Mouse (Mus musculus) heart, embryonic 15.5 days (tissue): ENCODE results near the gene Hist3h2ba. TPM values are rescaled to one million over a fixed set of nuclear protein-coding genes. Genes with fewer than 3 reads are reported as not detected.

ENCODE experiments used
- ATAC-seq: fragments of 200-750 bp; cut with Nextera tagmentation; replicated peaks from 2 replicates; pipeline ENCODE4 v1.8.0; 2017; ENCODE audit warnings: low read depth, moderate TSS enrichment; ENCODE audit not compliant: insufficient number of reproducible peaks, insufficient read depth, low FRiP score
- H3K27ac ChIP-seq: fragments of 300-500 bp; sonication (generic); 2 replicates; pipeline ENCODE4 v1.5.1; 2015; ENCODE audit warnings: mild to moderate bottlenecking, inconsistent platforms
- H3K27me3 ChIP-seq: fragments of 300-500 bp; sonication (generic); 2 replicates; pipeline ENCODE4 v1.6.1; 2015; ENCODE audit warnings: inconsistent platforms
- H3K36me3 ChIP-seq: fragments of 300-500 bp; sonication (generic); 2 replicates; pipeline ENCODE4 v1.6.1; 2015; ENCODE audit warnings: mild to moderate bottlenecking, inconsistent platforms
- H3K4me1 ChIP-seq: fragments of 300-500 bp; sonication (generic); replicated peaks from 2 replicates; pipeline ENCODE4 v1.6.1; 2015; ENCODE audit warnings: inconsistent platforms
- H3K4me2 ChIP-seq: fragments of 300-500 bp; sonication (generic); 2 replicates; pipeline ENCODE4 v1.6.1; 2015; ENCODE audit warnings: inconsistent platforms, mild to moderate bottlenecking, moderate library complexity
- H3K4me3 ChIP-seq: fragments of 300-500 bp; sonication (generic); 2 replicates; pipeline ENCODE4 v1.5.1; 2015; ENCODE audit warnings: mild to moderate bottlenecking, inconsistent platforms
- H3K9ac ChIP-seq: fragments of 300-500 bp; sonication (generic); 2 replicates; pipeline ENCODE4 v1.6.1; 2015; ENCODE audit warnings: mild to moderate bottlenecking, inconsistent platforms
- H3K9me3 ChIP-seq: fragments of 300-500 bp; sonication (generic); replicated peaks from 2 replicates; pipeline ENCODE4 v1.6.1; 2016; ENCODE audit warnings: inconsistent platforms
- WGBS: fragments of 180-500 bp; shearing (Covaris S2); methylation state at CpG from one replicate; pipeline ENCODE4 v1.1.7; 2015; ENCODE audit warnings: mixed read lengths; 5-methylcytosine and 5-hydroxymethylcytosine counted together
- polyA plus RNA-seq: library from polyadenylated mRNA; unstranded; fragments of >200 nt; fragmentation: Nextera tagmentation; extraction: Ambion mirVana; gene quantifications from 2 replicates; pipeline ENCODE4 v1.2.1, GENCODE M21; 2015

The Hist3h2ba gene
- polyA plus RNA-seq: 18.0 and 18.3 TPM in 2 replicates

DNA sequence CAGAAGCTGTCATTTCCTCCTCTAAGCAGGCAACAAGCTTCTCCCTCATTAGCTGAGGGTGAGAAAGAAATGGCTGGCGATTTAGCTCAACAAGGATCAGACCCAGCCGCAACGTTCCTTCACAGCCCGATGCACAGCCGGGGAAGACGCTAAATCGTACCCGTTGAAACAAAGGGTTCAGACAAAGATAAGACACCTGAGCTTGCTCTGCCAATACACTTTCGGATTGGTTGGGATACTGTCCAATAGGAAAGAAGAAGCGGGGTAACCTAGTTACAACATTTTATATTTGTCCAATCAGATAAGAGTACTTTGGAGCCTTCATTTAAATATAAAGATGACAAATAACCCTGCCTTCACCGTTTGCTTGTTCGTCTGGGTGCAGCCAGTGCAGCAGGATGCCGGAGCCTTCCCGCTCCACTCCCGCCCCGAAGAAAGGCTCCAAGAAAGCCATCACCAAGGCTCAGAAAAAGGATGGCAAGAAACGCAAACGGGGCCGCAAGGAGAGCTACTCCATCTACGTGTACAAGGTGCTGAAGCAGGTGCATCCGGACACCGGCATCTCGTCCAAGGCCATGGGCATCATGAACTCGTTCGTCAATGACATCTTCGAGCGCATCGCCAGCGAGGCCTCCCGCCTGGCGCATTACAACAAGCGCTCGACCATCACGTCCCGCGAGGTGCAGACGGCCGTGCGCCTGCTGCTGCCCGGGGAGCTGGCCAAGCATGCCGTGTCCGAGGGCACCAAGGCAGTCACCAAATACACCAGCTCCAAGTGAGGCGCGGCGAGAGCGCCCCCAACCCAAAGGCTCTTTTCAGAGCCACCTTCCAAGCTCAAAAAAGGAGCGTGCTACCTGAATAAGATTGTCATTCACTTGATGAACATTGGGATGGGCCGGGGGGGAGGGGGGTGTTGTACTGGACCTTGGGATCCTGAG lies at the start of gene Hist3h2ba:
TSS of gene Hist3h2ba (plus strand) at position 379 of the 938 bp plus-strand sequence.
- Histone ChIP-seq H3K4me2 (peak within 1 kb of the TSS; percentile 77), H3K9ac (peak within 1 kb of the TSS; percentile 47), H3K4me3 (peak within 1 kb of the TSS; percentile 49), H3K4me1 (peaks cover 27% of the 10 kb centered on the region), H3K27me3 (peaks cover 28% of the 10 kb centered on the region), H3K9me3 (no peaks in the 10 kb centered on the region), H3K36me3 (no peaks in the 10 kb centered on the region), H3K27ac (peak within 1 kb of the TSS; percentile 78)
- under 1% methylated on average over 48 of the region's 48 CpGs for WGBS
- ATAC-seq: peak; percentile 81

DNA sequence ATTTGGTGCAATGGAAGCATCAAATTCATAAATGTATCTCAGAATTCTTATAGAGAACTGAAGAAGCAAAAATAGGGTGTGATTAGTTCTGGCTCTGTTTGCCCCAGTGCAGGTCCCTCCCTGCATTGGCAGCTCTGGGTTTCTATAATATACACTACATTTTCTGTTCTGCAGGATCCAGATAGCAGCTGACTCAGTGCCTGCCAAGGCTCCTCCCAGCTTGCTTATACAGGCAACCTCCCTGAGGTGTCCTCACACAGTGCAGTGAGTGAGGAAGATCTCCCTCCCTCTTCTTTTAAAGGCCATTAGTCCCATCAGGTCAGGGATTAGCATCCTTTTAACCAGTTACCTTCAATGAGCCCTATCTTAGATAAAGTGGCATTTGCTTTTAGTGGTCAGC lies 47.6 kb upstream of the Hist3h2ba start:
- H3K9me3 ChIP-seq: no peaks in the 10 kb centered on the region
- no peak overlapping the region for H3K9ac ChIP-seq
- H3K27ac ChIP-seq: no peak overlapping the region
- no peak for ATAC-seq
- H3K4me1 ChIP-seq: peaks cover 13% of the 10 kb centered on the region
- H3K36me3 ChIP-seq: peaks cover 28% of the 10 kb centered on the region
- no peak overlapping the region for H3K4me3 ChIP-seq
- H3K4me2 ChIP-seq: no peak overlapping the region
- no peaks in the 10 kb centered on the region for H3K27me3 ChIP-seq

DNA sequence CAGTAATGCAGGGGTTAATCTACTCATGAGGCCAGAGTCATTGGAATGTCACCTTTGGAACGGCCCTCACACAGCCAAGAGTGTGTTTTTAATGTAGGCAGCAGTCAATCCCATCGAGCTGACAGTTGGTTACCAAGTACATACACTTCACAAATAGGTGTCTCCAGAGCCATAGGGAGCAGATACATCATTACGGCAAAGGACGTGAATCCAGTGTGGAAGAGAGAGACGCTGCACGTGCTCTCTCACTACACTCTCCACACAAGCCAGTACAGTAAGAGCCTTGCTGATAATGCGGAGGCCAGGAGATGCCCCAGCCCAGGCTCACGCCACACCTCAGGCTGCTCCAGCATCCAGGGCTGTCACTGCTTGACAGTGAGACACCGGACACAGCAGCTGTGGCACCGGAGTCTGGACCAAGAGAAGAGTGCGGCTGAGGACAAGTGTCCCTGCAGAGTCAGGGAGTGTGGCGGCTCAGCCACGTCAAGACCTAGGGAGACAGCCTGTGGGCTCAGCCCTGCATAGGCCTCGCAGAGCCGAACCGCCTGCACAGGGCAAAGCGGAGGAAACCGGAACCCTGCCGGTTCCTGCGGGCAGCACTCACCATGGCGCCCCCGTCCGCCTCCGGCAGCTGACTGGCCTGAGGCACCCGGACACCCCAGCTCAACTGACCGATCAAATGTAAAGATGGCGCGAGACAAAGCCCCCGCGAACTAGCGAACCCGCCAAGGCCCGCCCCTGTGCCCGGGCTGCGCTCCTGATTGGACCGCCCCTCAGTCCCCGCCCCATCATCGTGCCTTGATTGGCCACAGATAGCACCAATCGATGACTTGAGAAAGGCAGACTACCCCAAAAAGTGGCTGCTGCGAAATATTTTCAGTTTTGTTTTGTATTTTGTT lies 45.0 kb upstream of the Hist3h2ba start, which contains the start of gene Zfp39:
TSS of gene Zfp39 (minus strand) at position 715 of the 899 bp plus-strand sequence.
- Histone ChIP-seq H3K9ac (peak within 1 kb of the TSS; percentile 71), H3K27ac (peak within 1 kb of the TSS; percentile 92), H3K4me1 (peaks cover 13% of the 10 kb centered on the region), H3K36me3 (peaks cover 18% of the 10 kb centered on the region), H3K4me2 (peak within 1 kb of the TSS; percentile 86), H3K9me3 (no peaks in the 10 kb centered on the region), H3K27me3 (no peaks in the 10 kb centered on the region), H3K4me3 (peak within 1 kb of the TSS; percentile 80)
- ATAC-seq: peak; percentile 96
- WGBS: under 1% methylated on average over 40 of the region's 40 CpGs

DNA sequence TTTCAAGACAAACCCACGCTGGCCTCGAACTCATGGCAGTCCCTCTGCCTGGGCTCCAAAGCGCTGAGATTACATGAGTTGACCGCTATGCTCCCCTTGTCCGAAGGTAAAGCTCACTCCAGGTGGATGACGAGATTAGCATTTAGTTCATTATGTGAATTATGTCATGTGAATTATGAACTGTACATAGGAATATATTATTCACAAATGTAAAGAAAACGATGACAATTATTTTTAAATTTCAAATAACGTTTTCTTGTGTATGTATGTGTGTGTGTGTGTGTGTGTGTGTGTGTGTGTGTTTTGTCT lies 44.4 kb upstream of the Hist3h2ba start:
- Histone ChIP-seq H3K27ac (peak overlapping the region; percentile 92), H3K4me2 (peak overlapping the region; percentile 86), H3K27me3 (no peaks in the 10 kb centered on the region), H3K9ac (peak overlapping the region; percentile 71), H3K4me1 (peaks cover 13% of the 10 kb centered on the region), H3K36me3 (peaks cover 18% of the 10 kb centered on the region), H3K4me3 (peak overlapping the region; percentile 80), H3K9me3 (no peaks in the 10 kb centered on the region)
- ATAC-seq: no peak
- 3% methylated on average over 8 of the region's 8 CpGs for WGBS

DNA sequence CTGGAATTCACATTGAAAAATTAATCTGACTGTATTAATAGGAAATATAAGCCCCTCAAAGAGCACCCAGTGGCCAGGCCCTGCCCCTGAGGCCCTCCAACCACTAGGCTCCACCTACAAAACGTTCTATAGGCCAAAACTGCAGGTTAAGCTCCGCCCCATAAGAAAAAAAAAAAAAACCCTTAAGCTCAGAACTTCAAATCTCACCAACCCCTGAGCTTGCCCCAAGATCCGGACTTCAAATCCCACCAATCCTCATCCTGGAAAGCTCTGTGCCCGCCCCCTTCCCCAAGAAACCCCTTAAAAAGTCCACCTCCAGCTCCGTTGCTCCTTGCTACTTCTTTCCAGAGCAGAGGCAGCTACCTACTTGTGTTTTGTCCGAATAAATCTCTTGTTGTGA lies 43.9 kb upstream of the Hist3h2ba start:
- peak overlapping the region; percentile 86; the same call in 1 of the 2 replicates for H3K4me2 ChIP-seq
- H3K4me1 ChIP-seq: peaks cover 13% of the 10 kb centered on the region
- no peaks in the 10 kb centered on the region for H3K27me3 ChIP-seq
- H3K9me3 ChIP-seq: no peaks in the 10 kb centered on the region
- ATAC-seq: no peak
- no peak overlapping the region for H3K9ac ChIP-seq
- H3K4me3 ChIP-seq: no peak overlapping the region
- H3K36me3 ChIP-seq: peaks cover 17% of the 10 kb centered on the region
- 51% methylated on average over 6 of the region's 6 CpGs for WGBS
- H3K27ac ChIP-seq: no peak overlapping the region

DNA sequence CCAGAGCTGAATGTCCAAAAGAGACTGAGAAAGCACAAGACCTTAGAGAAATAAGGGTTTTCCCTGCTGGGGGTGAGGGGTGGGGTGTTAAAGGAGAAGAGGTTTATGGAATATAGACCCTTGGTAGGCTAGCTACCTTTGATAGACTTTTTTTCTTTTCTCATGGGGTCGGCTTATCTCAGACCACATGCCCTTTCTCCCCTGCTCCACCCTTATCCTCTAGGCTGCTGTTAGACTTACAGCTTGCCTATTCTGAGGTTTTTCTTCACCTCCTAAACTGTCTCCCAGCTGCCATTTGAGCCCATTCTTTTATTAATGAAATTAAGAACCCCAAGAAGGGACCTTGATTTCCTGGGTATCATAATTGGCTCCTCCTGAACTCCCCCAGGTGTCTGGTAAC lies 34.9 kb upstream of the Hist3h2ba start:
- H3K9ac ChIP-seq: no peak overlapping the region

DNA sequence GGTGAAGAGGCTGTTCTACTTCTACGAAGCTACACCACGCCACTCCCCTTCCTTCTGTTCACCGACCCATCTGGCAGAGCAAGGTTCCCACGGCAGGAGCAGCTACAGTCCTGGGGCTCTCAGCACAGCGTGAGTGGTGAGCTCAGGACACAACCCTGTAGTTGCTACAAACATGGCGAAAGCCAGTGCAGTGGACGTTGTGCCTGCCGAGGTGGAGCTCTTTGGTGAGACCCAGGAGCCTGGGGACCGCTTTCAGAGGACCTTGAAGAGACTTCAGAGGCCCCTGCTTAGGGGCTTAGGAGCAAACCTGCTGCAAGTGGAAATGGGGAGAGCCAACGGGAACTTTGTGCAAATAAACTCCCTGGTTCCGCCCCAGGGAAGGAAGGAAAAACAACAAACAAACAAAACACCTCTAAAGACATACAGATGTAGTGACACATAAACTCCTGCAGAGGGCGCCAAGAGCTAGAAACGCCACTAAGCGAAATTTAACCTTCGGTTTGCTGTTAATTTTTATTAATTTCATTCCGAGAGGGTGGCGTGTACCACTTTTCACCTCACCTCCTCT lies 34.2 kb upstream of the Hist3h2ba start:
- Histone ChIP-seq H3K4me1 (peaks cover 6% of the 10 kb centered on the region), H3K4me2 (peak overlapping the region; percentile 69), H3K9me3 (no peaks in the 10 kb centered on the region), H3K27me3 (0 out of 2 replicates have a peak, but pooled peaks cover 6% of the 10 kb centered on the region), H3K4me3 (peak overlapping the region; percentile 41), H3K9ac (peak overlapping the region; percentile 51), H3K36me3 (no peaks in the 10 kb centered on the region), H3K27ac (no peak overlapping the region)
- no peak; the same call in 1 of the 2 replicates for ATAC-seq
- WGBS: 9% methylated on average over 17 of the region's 17 CpGs

More for the DNA sequence above, 34.9 kb upstream of the Hist3h2ba start:
- H3K4me3 ChIP-seq: no peak overlapping the region
- no peak for ATAC-seq
- WGBS: 64% methylated on average over 1 of the region's 1 CpGs
- H3K27ac ChIP-seq: no peak overlapping the region
- no peaks in the 10 kb centered on the region for H3K9me3 ChIP-seq
- 0 out of 2 replicates have a peak overlapping the region, but pooled peaks have one; percentile 69 for H3K4me2 ChIP-seq
- H3K27me3 ChIP-seq: 0 out of 2 replicates have a peak, but pooled peaks cover 6% of the 10 kb centered on the region
- H3K4me1 ChIP-seq: peaks cover 6% of the 10 kb centered on the region
- no peaks in the 10 kb centered on the region for H3K36me3 ChIP-seq

DNA sequence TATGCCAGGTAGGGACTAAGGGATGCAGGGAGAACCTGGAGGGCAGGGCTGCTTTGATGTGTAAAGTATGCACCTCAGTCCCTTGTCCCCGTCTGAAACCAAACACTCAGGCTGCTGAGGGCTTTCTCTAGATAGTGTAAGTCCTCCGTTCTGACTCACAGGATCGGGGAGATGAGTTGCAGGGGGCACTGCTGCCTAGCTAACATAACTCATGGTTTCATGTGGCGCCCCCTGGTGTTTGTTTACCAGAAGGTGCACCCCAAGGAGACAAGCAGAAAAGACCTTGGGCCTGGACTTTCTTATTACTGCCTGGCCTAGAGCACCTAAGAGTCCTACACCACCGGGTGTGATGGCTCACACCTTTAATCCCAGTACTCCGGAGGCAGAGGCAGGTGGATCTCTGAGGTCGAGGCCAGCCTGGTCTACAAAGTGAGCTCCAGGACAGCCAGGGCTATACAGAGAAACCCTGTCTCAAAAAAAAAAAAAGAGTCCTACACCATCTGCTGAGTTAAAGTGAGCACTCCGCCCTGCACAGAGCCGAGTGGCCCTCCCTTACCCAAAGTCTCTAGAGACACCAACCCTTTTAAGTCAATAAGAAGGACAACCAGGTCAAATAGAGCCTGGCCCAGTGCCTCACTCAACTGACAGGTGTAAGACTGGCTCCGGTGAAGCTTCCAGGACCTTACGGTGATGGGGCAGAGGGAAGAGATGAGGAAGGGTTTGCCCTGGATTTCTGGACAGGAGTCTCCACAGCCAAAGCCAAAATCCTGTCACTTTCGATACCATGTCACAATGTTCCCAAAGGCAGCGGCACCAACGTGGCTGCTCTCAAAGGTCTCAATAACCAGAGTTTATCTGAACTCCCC lies 31.6 kb upstream of the Hist3h2ba start:
- no peak overlapping the region for H3K4me3 ChIP-seq
- no peaks in the 10 kb centered on the region for H3K36me3 ChIP-seq

DNA sequence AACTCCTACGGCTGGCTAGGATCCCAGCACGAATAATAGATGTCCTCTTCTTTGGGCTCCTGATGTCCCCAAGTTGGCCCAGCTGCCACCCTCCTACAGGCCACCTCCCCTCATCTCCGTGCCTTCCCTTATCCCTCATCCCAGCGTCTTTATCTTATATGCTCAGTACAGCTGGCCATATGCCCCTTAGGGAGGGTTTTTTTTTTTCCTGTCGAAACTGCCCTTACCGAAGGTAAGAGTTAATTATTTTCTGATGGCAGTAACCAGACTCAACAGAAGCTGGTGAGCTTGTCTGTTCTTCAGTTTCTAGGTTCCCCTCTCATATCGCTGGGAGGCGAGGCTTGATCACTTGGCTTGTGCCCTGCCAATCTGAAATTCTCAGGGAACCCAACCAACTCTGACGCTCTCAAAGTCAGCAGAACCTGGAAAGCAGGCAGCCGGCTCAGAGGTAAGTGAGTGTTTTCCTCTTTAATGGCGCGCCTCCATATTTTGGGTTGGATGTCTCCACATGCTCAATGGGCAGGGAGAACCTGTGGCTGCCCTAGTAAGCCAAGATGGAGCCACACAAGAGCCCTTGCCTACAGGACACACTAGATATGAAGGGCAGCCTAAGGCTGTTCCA lies 30.9 kb upstream of the Hist3h2ba start, which contains the start of gene Btnl10:
TSS of gene Btnl10 (plus strand) at position 164 of the 622 bp plus-strand sequence.
- WGBS: 76% methylated on average over 12 of the region's 12 CpGs
- Histone ChIP-seq H3K36me3 (no peaks in the 10 kb centered on the region), H3K27ac (no peak within 1 kb of the TSS), H3K4me3 (no peak within 1 kb of the TSS), H3K4me2 (no peak within 1 kb of the TSS), H3K4me1 (peaks cover 6% of the 10 kb centered on the region), H3K9me3 (no peaks in the 10 kb centered on the region), H3K27me3 (0 out of 2 replicates have a peak, but pooled peaks cover 6% of the 10 kb centered on the region), H3K9ac (no peak within 1 kb of the TSS)
- ATAC-seq: no peak

More for the DNA sequence above, 31.6 kb upstream of the Hist3h2ba start:
- H3K4me2 ChIP-seq: no peak overlapping the region
- H3K9ac ChIP-seq: no peak overlapping the region
- H3K9me3 ChIP-seq: no peaks in the 10 kb centered on the region
- 55% methylated on average over 14 of the region's 14 CpGs for WGBS
- 0 out of 2 replicates have a peak, but pooled peaks cover 6% of the 10 kb centered on the region for H3K27me3 ChIP-seq
- peaks cover 6% of the 10 kb centered on the region for H3K4me1 ChIP-seq
- H3K27ac ChIP-seq: no peak overlapping the region
- ATAC-seq: 0 out of 2 replicates have a peak, but pooled peaks have one; percentile 21

DNA sequence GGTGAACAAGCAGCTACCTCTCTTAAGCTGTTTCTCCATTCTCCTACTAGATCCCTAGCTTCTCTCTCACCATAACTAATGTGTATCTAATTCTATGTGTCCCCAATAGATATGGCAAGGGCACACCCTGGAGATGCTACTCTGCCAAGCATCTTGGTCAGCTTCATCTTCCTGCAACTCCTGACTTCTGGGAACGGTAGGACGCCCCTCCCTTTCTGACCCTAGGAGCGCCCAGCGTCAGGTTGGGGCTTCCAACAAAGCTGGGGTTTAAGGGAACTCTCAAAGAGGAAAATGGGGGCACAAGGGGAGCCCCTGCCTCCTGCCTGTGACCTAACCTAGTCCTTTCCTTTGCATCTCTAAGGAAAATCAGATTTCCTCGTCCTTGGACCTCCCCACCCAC lies 30.0 kb upstream of the Hist3h2ba start:
- Histone ChIP-seq H3K36me3 (no peaks in the 10 kb centered on the region), H3K9me3 (no peaks in the 10 kb centered on the region), H3K4me3 (no peak overlapping the region), H3K27me3 (0 out of 2 replicates have a peak, but pooled peaks cover 6% of the 10 kb centered on the region), H3K9ac (no peak overlapping the region), H3K4me1 (peaks cover 6% of the 10 kb centered on the region), H3K4me2 (no peak overlapping the region), H3K27ac (no peak overlapping the region)
- no peak for ATAC-seq
- WGBS: 65% methylated on average over 5 of the region's 5 CpGs
